Mouse (Mus musculus) frontal cortex, postnatal 25 days (tissue): ENCODE results near the gene Cep41.

Experiments
- DNase-seq, 2 experiments: peaks; one replicate each; pipeline ENCODE4 v3.0.0; 2022; ENCODE audit warnings: low spot score in 2 of 2

Cep41 gene

DNA sequence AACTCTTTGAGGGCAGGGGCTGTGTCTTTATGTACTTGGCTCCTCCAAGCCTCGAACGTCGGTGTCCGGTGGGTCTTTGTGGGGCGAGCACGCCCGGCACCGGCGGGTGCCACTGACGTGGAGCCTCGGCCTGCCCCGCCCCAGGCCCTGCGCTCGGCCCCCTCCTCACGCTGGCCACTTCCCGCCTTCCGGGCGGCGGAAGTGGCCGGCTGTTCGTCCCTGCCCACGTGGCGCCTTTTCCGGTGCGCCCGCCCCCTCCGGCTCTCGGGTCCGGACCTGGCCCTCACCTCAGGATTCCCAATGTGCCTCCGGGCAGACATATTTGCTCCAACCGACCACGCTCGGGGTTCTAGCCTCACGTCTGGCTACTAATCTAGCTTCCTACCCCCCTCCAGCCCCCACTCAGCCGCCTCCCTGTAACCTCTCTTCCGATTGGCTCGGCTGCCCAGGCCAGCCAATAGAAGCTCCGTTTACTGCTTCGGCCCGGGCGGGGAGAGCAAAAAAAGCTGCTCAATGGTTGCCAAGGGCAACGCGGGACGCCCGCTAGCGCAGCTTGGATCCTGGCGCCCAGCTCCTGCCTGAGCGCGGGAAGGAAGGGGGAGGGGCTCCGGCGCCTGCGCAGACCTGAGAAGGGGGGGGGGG lies at the start of gene Cep41:
Gene Cep41, minus strand, starts transcription at position 400 of the 642 bp plus-strand sequence.
- DNase-seq, result peak; percentile 94 to 96

DNA sequence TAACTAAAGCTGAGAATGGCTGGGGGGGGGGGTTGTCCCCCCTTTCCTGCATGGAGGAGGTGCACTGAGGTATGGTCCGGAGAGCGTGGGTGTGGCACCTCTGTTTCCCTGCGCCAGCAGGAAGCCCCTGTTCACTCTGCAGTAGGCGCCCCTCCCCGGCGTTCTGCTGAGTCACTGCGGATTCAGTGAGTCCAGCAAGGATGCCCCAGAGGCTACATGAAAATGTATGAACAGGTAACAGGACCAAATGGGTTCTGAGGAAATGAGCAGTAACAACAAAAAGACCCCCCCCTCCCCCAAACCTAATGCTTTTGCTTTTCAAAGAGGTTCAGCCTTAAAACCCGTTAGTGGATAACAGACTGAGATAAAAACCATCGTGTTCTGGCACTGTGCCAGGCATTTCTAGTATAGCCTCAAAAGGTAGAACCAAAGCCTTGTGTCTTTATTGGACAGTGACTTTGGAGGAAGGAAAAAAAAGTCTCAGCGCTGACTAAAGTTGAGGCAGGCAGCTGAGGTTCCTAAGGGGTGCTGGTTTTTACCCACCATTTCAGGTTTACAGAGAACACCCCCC lies 45.7 kb upstream of the Cep41 start:
- no peak for DNase-seq

DNA sequence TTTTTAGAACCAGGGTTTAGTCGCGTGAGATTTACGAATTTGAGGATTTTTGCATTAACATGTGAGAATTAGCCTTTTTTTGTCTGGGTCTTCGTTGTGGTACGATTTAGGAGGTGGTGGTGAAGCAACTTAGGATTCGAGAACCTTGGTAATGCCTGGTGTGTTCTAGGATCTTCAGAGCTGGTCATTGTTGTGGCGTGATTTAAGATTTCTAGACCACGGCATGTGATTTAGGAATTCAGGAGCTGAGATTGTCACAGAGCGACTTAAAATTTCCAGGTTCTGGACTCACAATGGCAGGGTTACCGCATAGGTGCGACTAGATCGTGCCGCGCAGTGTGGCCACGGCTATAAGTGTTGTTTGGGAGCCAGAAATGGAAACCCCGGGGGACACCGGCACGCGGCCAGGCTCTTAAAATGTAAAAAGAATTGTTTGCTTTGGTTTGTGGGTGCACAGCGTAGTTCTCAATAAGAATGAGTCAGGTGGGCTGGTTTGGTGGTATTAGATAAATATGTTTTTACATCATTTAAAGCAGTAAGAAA lies 45.0 kb upstream of the Cep41 start:
- no peak for DNase-seq

DNA sequence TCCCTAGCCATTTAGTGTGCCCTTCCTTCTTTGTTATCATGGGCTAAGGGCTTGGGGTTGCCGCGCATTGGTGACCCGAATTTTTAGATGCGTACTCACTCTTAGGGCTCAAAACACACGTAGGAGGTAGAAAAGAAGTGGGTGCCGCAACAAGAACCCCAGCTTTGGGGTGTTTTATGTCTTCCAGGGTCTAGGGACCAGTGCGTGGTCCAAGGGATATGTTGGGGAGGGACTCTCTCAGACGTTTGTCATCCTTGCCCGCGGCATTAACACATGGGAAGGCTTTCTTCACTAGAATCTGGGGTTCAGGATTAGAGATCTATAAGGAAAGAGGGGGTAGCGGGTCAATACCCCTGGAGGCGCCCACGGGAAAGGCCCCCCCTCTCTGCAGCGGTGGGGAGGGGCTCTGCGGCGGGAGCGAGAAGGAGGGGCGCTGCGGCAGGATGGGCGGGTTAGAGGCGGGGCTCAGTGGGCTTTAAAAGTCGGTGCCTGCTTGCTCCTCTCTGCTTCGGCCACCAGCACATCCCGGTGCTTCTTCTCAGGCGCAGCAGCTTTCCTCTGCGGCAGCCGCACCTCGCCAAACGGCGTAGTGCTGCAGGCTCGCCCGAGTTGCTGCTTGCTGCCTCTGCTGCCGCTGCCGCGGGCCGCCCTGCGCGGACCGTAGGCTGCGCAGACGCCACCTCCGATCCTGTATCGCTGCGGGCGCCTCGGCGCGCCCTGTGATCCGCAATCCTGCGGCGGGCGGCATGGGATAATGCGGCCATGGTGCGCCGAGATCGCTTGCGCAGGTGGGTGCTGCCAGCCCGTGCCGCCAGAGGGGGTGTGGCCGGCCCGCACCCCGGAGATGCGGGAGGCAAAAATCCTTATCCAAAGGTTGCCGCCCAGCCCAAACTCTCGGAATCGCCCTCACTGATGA lies 44.3 kb upstream of the Cep41 start:
- DNase-seq, result peak; percentile 51 to 67

DNA sequence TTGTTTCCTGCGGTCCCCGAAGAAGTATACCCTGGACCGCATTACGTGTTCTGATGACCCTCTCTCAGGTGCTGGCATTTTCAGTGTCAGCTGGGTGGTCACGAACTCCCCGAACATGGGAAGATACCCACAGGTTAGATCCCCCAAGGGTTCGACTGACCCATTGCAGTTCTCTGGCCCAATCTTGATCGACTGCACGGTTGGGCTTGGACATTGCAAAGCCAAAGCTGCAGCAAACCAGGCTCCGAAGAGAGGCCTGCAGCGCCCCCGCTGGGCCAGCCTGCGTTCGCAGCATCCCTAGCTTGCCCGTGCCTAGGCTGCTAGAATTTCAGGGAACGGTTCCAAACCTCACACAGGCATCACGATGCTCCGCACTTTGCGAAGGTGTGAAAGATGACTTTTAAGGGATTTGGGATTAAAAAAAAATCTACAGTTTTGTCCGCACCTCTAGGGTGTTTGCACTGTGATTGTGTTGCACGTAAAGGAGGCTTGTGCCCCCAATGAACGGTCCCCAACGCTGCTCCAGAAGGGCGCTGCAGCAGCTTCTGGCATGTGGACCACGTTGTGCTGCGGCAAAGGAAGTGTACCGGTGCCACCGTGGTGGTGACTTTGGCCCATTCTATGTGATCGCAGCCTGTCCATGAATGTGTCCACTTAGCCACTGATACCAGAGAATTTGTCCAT lies 43.5 kb upstream of the Cep41 start:
- peak; percentile 33 to 58 for DNase-seq

DNA sequence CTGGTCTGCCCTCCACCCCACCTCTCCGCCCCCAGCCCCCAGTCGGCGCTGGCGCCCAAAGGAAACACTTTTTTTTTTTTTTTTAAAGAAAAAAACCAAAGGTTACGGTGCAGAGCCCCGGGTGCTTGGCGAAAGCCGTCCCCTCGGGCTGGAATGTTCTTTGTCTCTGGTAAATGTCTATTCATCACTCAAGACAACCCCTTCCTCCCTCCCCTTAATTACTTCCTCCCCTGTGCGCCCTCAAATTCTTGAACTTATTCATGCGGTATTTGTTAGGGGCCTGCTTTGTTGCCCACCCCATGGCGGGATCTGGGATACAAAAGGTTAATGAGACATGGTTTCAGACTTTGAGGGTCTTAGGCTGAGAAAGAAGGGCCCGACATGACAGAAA lies 42.8 kb upstream of the Cep41 start:
- DNase-seq, result no peak

DNA sequence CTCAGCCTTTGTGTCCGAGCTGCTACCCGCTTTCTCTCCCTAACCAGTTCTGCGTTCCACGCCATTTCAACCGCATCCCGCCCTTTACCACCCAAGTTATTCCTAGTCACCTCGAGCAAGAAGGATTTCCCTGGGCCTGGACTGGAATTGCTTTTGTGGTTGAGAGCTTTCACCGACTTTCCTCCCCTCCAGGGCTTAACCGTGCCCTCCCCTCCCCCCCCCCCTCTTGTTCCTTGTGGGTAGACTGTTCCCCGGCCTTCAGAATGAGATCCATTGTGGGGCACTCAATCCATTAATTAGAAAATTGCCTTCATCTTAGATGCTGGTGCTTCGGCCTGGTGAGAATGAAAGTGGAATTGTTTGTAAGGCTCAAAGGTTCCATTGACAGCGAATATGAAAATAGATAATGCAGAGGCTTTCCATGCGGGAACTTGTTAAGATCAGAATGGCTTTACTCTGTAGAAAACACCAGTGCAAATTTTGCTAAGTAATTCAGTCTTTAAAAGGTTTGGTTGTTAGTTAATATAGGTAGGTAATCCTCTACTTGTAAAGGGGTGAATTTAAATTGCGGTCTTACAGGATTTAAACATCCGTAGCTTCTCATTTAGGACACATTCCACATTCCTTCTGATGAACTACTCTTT lies 42.3 kb upstream of the Cep41 start:
- DNase-seq, result no peak

DNA sequence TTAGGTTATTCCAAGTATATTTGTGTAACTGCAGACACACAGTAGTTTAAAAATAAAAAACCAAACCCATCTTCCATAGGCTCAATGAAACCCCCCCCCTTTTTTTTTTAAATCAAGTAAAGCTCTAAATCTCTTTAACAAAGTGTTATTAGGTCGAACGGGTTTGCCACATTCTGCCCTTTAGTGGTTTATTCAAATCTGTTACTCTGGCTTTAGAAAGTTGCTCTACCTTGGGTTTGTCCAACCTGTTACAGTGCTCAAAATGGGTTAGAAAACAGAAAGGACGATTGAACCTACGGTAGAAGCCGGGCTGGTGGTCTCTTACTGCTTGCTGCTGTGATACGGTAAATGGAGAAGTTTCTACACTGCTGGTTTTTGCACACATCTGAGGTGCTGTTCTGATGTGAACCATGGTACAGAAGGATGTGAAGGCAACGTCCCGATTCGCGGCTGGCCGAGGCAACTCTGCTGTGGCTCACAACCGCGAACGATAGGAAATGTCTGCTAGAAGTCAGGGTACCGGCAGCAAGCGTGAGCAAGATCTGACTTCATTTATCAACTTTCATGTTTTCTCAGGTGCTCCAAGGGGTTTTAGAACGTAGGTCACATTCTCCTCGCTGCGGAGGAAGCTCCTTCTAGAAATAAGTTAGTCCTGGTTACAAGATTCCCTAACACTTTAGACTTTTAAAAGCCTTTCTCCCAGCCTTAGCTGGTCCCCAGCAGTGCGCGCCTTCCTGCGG lies 41.6 kb upstream of the Cep41 start:
- DNase-seq, result no peak

DNA sequence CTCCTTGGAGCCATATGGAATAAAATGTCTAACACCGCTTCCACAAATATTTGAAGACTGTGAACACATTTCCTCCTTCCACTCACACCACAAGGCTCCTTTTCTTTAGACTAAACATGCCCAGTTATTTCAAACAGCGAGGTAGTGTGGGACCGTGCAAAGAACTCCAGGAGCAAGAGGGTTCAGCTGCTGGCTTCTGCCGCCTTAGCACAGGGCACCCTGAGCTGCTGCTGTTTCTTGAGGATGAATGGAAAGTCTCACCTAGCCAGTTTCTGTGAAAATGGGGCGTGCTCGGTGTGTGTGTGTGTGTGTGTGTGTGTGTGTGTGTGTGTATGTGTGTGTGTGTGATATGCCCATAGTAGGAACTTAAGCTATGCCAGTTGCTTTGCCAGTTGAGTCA lies 40.9 kb upstream of the Cep41 start:
- DNase-seq, result no peak

DNA sequence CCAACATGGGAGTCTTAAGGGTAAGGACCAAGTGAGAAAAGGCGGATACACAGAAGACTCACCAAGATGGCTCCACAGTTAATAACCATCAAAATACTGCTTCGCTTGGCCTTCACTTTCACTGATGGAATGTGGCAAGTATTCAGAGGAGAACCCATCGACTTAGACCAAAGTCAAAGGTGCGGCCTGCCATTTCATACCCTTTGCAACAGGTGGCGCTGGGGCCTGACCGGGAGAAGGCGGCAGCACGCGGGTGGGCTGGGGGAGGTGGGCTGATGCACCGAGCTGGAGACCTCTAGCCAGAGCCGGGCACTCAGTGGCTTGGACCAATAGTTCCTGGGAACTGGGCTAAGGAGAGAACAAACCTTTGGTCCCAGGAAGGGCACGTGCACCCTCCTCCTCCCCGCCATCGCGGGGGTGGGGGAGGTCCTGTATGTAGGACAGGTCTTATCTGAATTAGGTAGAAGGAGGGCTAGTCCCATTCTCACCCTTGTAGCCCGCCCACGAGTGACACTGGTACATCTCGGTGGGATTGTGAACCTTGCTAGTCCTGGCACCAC lies 39.1 kb upstream of the Cep41 start:
- DNase-seq, result no peak

DNA sequence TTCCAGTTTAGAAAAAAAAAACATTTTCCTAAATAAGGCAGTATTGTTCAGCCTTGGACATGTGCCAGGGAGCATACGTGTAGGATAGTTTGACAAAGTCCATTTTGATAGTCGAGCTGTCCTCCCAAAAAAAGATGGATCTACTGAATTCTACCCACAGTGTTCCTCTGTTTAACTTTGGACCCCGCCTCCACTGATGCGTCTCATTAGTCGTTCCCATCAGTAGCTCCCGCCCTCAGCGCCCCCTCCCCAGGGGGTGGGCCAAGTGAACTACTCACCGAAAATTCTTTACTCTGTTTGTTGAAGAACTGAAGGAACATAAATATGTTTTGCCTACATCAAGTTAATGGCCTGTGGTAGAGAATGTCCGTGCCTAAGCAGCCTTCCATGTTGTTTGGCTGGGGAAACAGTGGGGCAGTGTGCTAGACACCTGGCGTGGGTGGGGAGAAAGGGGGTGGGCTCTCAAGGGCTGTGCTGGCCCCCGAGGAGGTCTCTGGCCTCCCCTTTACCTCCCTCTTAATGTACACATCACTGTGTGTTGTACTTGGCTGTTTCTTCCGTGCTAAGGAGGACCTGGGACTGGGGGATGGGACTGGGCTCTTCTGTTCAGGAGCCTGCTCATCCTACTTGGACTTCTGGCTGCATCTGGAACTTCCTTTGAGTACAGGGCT lies 36.9 kb upstream of the Cep41 start:
- no peak for DNase-seq

DNA sequence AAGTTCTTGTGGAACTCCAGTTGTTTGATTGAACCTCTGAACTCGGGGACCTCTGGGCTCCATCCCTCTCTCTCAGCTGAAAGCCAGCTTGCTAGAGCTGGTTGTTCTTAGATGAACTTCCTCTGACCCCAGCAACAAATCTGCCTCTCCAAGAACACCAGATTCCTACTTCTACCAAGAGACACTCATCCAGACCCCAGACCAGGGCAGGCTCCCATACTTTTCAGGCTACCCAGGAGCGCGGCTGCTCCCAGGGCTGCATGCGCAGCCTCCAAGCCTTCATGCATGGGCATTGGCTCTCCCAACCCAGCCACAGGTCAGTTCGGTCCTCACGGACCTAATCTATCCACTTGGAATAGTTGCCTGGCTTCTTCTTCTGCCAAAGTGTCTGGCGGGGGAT lies 29.8 kb upstream of the Cep41 start, which contains the start of gene Mest:
Gene Mest, plus strand, starts transcription at position 217 of the 400 bp plus-strand sequence.
- no peak for DNase-seq

DNA sequence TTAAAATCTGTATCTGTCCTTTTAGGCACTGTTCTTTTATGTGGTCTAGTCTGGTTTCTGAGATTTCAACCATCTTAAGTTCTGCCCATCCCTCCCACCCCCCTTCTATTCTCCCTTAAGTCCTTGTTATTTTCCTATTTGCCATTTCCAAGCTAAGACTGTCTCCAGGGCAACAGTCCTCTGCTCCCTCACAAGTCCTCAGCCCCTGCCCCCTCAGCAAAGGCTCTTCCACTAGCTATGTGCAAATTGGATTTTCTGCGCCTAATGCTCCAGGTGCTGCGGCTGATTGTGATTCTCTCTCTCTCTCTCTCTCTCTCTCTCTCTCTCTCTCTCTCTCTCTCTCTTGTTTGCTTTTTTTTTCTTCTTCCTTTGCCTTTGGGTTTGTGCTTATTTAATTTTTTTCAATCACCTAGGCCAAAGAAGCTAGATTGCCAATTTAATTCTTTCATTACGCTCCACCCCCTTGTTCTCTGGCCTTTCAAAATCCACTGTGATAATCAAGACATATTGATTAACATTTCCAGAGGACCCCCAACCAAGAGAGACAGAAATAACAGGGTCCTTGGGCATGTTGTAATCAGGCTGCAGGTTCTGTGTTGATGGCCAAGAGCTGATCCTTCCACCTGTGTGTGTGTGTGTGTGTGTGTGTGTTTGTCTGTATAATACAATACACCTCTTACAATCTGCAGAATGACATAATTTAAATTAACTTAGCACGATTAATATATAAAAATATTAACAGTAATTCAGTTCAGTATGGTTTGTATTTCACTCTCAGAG lies 29.0 kb upstream of the Cep41 start:
- DNase-seq, result no peak

DNA sequence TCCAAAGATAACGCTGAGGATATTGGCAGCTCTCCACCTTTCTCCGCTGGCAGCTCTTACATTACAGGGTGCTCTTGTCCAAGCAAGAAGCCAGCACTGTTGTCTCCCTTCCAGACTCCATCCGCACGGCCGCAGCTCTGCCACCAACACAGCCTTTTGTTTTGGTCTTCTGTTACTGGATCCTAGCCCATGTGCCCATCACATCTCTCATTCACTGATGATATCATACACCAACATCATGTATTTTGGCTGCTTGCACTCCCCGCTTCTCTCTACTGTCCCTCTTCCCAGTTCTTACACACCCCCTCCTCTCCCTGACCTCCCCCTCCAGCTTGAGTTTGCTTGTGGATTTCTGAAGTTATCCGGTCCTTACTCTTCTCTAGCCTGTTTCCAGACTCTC lies 23.2 kb upstream of the Cep41 start:
- no peak for DNase-seq

DNA sequence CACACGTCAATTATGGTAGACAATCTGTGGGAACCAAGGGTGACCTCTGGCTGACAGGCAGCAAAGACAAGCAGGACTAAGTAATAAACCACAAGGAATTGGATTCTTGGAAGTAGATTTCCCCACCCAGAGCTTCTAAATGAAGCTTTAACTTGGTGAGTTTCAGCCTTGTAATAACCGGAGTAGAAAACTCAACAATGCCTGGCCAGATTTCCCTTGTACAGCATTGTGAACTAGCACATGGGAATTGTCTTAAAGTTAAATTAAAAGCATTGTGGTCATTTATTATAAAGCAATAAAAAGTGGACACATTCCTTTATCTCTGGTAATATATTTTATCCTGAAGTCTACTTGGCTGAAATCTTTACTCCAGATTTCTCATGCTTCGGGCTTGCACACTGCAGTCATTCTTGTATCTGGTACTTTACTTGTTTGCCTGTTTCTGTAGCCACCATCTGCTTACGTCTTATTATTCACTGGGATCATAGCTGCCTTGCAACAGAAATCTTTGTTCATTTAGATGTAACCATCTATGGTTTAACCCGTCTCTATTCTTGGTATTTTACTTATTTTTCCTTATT lies 21.4 kb upstream of the Cep41 start:
- DNase-seq, result no peak

DNA sequence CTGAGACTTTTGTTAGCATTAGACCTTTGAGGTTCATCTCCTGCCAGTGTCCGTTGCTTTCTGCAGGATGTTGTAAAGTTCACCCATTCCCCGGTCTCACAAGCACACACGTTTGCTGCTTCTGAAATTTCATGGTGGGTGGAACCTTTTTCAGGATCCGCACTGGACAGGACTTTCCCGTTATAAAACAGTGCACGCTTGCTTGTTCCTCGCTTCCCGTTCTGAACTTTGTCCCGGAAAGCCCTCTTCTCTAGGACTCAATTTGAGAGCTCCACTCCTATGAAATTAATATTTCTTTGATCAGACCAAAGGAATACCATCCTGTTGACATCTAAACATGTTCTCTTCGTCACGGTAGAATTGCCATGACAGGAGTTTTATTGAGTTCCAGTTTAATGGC lies 20.3 kb upstream of the Cep41 start:
- no peak for DNase-seq

DNA sequence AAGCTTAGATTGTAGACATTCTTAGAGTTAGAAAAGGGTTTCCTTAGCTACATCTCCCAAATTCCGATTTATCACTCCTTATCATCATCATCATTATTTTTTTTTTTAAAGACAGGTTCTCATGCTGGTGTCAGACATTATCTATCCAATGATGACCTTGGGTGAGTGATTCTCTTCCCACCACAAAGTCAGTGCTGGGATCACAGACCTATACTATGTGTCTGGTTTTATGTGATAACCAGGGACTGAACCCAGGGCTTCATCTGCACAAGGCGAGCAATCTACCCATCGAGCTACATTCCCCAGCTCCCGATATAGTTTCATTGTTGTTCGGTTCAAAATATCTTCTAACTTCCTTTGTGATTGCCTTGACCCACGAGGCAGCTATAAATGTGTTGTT lies 19.9 kb upstream of the Cep41 start:
- no peak for DNase-seq

DNA sequence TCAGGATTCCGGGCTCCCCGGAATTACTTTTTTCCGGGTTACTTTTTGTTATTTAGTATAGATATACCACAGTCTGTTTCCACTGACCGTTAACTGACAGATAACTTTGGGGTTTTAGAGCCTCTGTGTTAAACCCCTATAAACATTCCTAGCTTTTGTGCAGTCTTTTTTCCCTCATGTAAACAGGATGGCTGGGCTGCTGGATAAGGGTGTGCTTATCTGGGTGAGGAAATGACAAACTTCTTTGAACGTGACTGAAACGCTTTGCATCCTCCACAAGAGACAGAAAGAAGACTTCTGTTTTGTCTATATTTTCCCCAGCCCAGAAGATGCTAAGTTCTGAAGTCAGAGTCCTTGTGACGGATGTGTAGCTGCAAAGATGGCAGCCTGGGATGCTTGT lies 18.9 kb upstream of the Cep41 start:
- no peak for DNase-seq

DNA sequence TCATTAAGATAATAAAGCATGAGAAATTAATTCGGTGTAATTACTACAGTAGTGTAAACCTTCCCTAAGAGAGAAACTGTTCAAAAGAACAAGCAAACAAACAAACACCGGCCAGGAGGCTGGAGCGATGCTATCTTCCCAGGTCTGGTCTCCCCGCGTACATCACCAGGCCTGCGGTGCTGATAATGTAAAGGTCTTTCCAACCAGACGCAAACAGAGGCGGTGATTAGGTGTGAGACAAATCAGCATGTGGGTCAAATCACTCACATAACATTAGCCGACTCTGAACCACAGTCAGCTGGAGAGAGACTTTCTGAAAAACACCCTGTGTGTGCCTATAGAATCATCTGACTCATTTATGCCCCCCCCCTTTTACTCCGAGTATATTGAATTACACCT lies 17.8 kb upstream of the Cep41 start:
- no peak for DNase-seq
